Mouse (Mus musculus) left cerebral cortex, postnatal 36 days (tissue): ENCODE results near the gene Alpk3. TPM values are rescaled to one million over a fixed set of nuclear protein-coding genes. Genes with fewer than 3 reads are reported as not detected.

Experiments used
- total RNA-seq, 2 experiments: library from RNA; stranded (reverse); gene quantifications; 2 replicates each; pipeline ENCODE4 v1.2.3; 2021

Alpk3 gene
- total RNA-seq, 2 experiments from 2014 or later: 0.22 to 0.68 TPM

Other genes with a start within 250 kb of the Alpk3 start
- gene Iqgap1, start 231.6 kb upstream of the Alpk3 start, total RNA-seq: 10 to 100 TPM; 18.5 to 26.9 TPM
- gene Zscan2, start 196.7 kb upstream of the Alpk3 start, total RNA-seq: 10 to 100 TPM; 13.4 to 15.2 TPM
- 10 to 100 TPM; 22.9 to 25.8 TPM for gene Wdr73, start 156.3 kb upstream of the Alpk3 start, total RNA-seq
- 1 to 10 TPM; 3.3 to 7.1 TPM for gene Nmb, start 152.5 kb upstream of the Alpk3 start, total RNA-seq
- 10 to 100 TPM; 42.8 to 48.1 TPM for gene Sec11a, start 109.8 kb upstream of the Alpk3 start, total RNA-seq
- gene Zfp592, start 63.9 kb upstream of the Alpk3 start, total RNA-seq: 10 to 100 TPM; 21.3 to 22.4 TPM
- gene Slc28a1, start 57.2 kb downstream of the Alpk3 start, total RNA-seq: under 1 TPM; 0.27 to 0.30 TPM
- gene Pde8a, start 156.0 kb downstream of the Alpk3 start, total RNA-seq: 1 to 10 TPM; 6.6 to 8.2 TPM